Mouse (Mus musculus) megakaryocyte, embryonic 14.5 days (primary cell): Measurements from ENCODE around the gene Axdnd1. TPM values are rescaled to one million over a fixed set of nuclear protein-coding genes. Genes with fewer than 3 reads are reported as not detected.
"Not testable (repeated sequence)": the region's sequence is repeated elsewhere in the genome, so short reads cannot be mapped to it uniquely, and the experiment has no call there.

Experiments used
- H3K27me3 ChIP-seq: replicated peaks from 2 replicates; pipeline ENCODE3; 2012; ENCODE audit warnings: inconsistent platforms
- H3K36me3 ChIP-seq: replicated peaks from 2 replicates; pipeline ENCODE3; 2012; ENCODE audit warnings: low read length, inconsistent platforms, mixed read lengths
- H3K4me1 ChIP-seq: 2 replicates; pipeline ENCODE4 v1.6.1; 2012; ENCODE audit warnings: inconsistent platforms
- H3K4me3 ChIP-seq: replicated peaks from 2 replicates; pipeline ENCODE3; 2012; ENCODE audit warnings: moderate library complexity, mild to moderate bottlenecking, inconsistent platforms
- H3K9me3 ChIP-seq: 2 replicates; pipeline ENCODE4 v1.6.1; 2012; ENCODE audit warnings: inconsistent platforms
- FLI1 ChIP-seq: IDR thresholded peaks from 2 replicates; pipeline ENCODE4 v1.6.1; 2012; ENCODE audit warnings: low read length, inconsistent platforms, mixed read lengths
- GATA1 ChIP-seq: IDR thresholded peaks from 3 replicates; pipeline ENCODE4 v1.6.1; 2012; ENCODE audit warnings: mixed read lengths, low read length, inconsistent platforms, borderline replicate concordance
- polyA plus RNA-seq: library from polyadenylated mRNA; stranded (reverse); fragments of >175 nt; gene quantifications from 2 replicates; pipeline ENCODE4 v1.2.3, GENCODE M21; 2012; ENCODE audit warnings: low replicate concordance; ENCODE audit not compliant: insufficient read depth

Axdnd1 gene
- polyA plus RNA-seq, 1 experiment, result not detected

DNA sequence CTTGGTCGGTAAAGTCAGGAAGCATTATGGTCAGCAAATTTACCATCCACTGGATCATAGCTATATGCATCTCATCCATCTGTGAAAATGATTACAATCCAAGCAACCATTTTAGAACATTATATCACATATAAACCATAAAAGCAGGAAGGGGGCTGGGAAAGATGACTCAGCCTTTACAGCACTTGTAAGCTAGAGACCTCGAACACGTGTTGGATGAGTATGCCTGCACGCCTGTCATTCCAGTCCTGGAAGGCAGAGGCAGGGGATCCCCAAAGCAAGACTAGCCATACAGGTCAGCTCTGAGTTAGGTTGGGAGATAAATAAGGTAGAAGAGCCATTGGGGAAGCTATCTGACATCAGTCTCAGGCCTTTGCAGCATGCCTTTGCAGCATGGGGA is 71.9 kb downstream of the Axdnd1 start:
- H3K36me3 ChIP-seq, result no peaks in the 10 kb centered on the region
- peaks cover 3% of the 10 kb centered on the region for H3K27me3 ChIP-seq
- no peak overlapping the region for H3K4me3 ChIP-seq
- peaks cover 9% of the 10 kb centered on the region for H3K4me1 ChIP-seq
- H3K9me3 ChIP-seq, result peaks cover 14% of the 10 kb centered on the region
- no peak for TF ChIP-seq GATA1
- TF ChIP-seq FLI1, result no peak

DNA sequence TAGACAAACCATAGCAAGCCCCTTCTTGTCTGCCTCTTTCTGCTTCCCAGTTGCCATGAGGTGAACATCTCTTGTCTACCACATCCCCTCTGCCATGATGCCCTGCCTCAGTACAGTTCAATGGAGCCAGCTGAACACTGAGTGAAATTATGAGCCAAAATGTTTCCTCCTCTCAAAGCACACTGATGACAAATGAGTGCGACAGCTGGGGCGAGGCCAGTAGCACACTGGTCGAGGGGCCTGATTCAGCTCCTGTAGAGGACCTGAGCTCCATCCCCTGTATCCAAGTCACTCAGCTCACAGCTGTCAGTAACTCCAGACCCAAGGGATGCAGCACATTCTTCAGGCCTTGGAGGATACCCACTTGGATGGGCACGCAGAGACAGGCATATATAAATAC is 75.3 kb downstream of the Axdnd1 start:
- Histone ChIP-seq H3K27me3 (peaks cover 6% of the 10 kb centered on the region), H3K9me3 (peaks cover 8% of the 10 kb centered on the region), H3K36me3 (no peaks in the 10 kb centered on the region), H3K4me1 (peaks cover 13% of the 10 kb centered on the region), H3K4me3 (no peak overlapping the region)
- TF ChIP-seq FLI1, result no peak
- TF ChIP-seq GATA1, result no peak

DNA sequence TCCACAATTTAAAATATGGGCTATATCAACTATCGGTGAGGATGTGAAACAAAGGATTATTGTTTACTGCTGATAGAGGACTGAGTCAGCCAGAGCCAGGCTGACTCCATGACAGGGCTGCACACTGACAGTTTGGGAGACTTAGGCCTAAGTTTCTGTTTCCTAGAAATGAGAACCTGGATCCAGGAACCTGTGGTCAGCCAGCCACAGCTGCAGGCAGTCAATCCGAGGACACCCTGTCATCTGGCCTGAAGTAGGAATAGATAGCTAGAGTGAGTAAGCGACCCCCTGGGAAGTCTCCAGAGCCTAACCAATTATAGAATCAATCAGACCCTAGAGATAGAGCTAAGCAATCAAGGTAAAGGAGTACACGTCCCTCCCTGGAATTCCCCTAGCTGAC is 76.5 kb downstream of the Axdnd1 start:
- Histone ChIP-seq H3K36me3 (no peaks in the 10 kb centered on the region), H3K27me3 (peaks cover 8% of the 10 kb centered on the region), H3K4me3 (no peak overlapping the region), H3K9me3 (peaks cover 8% of the 10 kb centered on the region), H3K4me1 (peaks cover 18% of the 10 kb centered on the region)
- TF ChIP-seq GATA1, result no peak
- no peak for TF ChIP-seq FLI1

DNA sequence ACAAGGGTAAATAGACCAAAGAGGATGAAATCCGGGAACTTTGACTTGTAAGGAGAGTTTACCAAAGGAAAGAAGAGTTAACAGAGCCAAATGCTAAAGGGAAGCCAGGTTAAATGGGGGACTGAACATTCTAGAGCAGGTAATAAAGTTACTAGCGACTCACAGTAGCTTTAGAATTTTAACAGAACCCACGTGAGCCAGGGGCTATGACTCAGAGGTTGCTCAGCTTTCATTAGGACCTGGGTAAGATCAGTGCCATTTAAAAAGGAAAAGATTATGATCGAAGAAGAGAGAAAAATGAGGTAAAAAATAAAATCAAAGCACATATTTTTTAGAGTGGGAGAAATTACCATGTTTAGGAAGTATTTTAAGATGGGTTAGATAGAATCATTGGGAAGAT is 80.1 kb downstream of the Axdnd1 start:
- peaks cover 18% of the 10 kb centered on the region for H3K9me3 ChIP-seq
- H3K36me3 ChIP-seq, result no peaks in the 10 kb centered on the region
- H3K4me3 ChIP-seq, result no peak overlapping the region
- H3K27me3 ChIP-seq, result peaks cover 18% of the 10 kb centered on the region
- no peak for TF ChIP-seq GATA1
- TF ChIP-seq FLI1, result no peak
- peaks cover 12% of the 10 kb centered on the region for H3K4me1 ChIP-seq

DNA sequence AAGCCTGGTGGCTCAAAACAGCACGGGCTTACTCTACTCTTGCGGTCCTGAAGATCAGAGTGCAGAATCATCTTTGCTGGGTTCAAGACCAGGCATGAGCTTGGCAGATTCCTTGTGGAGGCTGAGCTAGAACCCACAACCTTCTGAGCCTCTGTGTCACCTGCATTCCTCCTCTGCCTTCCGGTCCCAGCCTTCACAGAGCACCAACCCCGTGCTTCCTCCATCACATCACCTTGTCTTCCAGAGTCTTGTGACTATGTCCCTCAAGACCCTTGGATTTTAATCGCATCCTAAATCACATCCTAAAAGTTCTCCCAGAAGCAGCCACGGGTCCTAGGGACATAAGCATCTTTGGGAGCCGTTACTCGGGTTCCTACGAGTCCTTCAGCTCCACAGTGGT is 97.8 kb downstream of the Axdnd1 start:
- Histone ChIP-seq H3K27me3 (peaks cover 26% of the 10 kb centered on the region), H3K36me3 (no peaks in the 10 kb centered on the region), H3K9me3 (0 out of 2 replicates have a peak, but pooled peaks cover 3% of the 10 kb centered on the region), H3K4me1 (0 out of 2 replicates have a peak, but pooled peaks cover 6% of the 10 kb centered on the region), H3K4me3 (no peak overlapping the region)
- no peak for TF ChIP-seq GATA1
- no peak for TF ChIP-seq FLI1

DNA sequence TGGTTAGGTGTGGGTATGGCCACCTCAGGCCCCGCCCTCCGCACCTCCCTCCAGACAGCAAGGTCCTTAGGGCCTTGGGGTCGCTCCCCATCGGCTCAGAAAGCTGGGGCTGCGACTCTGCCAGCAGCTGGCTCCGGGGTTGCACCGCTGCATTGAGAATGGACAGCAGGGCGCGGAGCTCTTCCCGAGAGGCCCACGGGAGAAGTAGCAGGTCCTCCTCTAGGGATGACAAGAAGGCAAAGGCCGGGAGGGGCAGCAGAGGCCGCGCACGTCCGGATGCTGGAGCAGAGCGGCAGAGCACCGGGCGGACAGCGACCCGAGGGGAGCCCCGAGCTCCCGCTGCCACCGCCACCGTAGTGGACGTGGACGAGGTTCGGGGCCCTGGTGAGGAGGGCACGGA is 110.3 kb downstream of the Axdnd1 start, which contains the start of gene Nphs2:
TSS of gene Nphs2 (plus strand) at position 98 of the 400 bp plus-strand sequence.
- Histone ChIP-seq H3K9me3 (0 out of 2 replicates have a peak, but pooled peaks cover 4% of the 10 kb centered on the region), H3K36me3 (no peaks in the 10 kb centered on the region), H3K4me3 (peak within 1 kb of the TSS; percentile 82), H3K4me1 (peaks cover 10% of the 10 kb centered on the region), H3K27me3 (peaks cover 64% of the 10 kb centered on the region)
- no peak for TF ChIP-seq FLI1
- no peak for TF ChIP-seq GATA1

DNA sequence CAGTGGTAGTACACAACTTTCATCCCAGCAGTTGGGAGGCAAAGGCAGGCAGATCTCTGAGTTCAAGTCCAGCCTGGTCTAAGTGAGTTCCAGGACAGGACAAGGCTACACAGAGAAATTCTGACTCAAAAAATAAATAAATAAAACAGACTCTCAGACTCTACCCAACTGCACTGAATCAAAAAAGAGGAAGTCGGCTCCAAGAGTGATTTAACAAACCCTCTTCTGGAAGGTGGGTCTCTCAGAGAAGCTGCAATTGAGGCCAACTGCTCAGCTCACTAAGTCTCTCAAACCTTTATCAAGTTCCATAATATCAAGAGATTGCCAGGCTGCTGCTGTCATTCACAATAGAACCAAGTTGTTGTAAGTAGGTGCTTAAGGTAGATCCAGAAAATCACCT is 112.4 kb downstream of the Axdnd1 start:
- TF ChIP-seq FLI1 (no peak), GATA1 (no peak)
- no peaks in the 10 kb centered on the region for H3K36me3 ChIP-seq
- H3K27me3 ChIP-seq, result peaks cover 80% of the 10 kb centered on the region
- peaks cover 11% of the 10 kb centered on the region for H3K4me1 ChIP-seq
- H3K9me3 ChIP-seq, result no peaks in the 10 kb centered on the region
- no peak overlapping the region for H3K4me3 ChIP-seq

DNA sequence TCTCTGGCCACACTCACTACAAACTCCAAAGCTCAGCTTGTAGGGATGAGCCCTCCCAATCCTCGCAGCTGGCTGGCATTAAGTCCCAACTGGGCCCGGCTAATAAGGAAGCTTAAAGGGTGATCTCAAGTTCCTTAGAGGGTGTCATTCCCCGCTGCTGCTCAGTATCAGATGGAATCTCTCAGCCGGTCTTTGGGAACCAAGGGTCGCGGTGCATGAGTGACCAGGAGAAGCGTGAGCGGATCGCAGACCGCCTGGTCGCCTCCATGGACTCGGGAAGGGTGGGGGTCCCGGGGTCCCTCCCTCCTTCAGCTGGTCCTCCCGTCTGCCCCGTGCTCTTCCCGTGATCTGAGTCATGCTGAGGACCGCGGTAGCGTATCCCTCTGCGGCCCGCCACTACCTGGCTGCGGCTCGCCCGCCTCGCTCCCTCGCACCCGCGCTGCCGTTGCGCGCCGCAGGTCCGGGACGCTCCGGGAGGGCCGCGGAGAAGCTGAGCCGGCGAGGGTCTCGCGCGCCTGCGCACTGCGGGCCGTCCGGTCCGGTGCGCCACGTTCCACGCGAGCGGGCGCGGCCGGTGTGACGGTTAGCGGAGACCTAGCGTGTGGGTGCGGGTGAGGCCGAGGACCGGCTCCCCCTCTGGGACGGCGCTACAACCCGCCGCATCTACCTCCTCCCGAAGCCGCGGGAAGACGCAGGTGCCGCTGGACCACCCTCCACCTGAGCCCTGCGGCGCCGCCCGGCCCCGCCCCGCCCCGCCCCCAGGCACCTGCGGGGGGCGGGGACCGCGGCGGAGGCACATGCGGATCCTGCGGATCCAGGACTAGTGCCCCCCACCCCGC is 117.8 kb downstream of the Axdnd1 start, which contains the start of gene Tdrd5:
TSS of gene Tdrd5 (minus strand) at position 754 of the 839 bp plus-strand sequence.
- H3K4me1 ChIP-seq, result peaks cover 11% of the 10 kb centered on the region
- peak within 1 kb of the TSS; percentile 93 for H3K4me3 ChIP-seq
- peaks cover 24% of the 10 kb centered on the region for H3K9me3 ChIP-seq
- H3K27me3 ChIP-seq, result peaks cover 65% of the 10 kb centered on the region
- TF ChIP-seq FLI1, result no peak
- no peaks in the 10 kb centered on the region for H3K36me3 ChIP-seq

DNA sequence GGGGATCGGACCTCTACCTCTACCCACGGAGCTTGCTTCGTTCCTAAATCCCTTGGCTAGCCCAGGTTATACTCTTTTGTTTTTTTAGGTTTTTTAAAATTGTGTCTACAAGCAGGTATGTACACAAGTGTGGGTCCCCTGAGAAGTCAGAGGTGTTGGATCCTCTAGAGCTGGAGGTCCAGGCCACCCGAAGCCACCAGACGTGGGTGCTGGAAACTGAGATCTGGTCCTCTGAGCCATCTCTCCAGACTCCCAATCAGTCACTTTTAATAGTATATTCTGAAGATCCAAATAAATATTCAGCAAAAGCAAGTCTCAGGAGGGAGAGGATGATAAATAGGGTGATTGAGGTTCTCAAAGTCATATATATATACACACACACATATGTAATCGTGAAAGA is 130.9 kb downstream of the Axdnd1 start:
- Histone ChIP-seq H3K36me3 (no peaks in the 10 kb centered on the region), H3K4me3 (no peak overlapping the region), H3K27me3 (peaks cover 4% of the 10 kb centered on the region), H3K9me3 (no peaks in the 10 kb centered on the region), H3K4me1 (peaks cover 15% of the 10 kb centered on the region)
- no peak for TF ChIP-seq GATA1
- TF ChIP-seq FLI1, result no peak

DNA sequence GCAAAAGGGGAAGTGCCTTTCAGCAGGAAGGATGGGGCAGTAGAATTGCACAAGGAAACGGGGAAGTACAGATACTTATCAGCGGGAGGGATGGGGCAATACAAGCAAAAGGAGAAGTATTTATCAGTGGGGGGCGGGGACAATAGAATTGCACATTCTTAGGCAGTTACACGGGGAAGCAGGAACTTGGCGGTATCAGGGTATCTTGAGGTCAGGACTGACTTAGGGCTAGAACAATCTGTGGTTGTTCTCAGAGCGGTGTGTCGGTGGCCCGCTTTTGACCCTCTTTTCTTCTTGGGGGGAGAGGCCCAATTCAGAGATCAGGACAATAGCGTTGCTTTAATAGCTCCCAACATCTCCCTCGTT is 131.8 kb downstream of the Axdnd1 start:
- not testable (repeated sequence) for H3K9me3 ChIP-seq, H3K27me3 ChIP-seq, H3K4me3 ChIP-seq, H3K36me3 ChIP-seq
- peaks cover 18% of the 10 kb centered on the region for H3K4me1 ChIP-seq
